Mouse (Mus musculus) heart, postnatal 0 days (tissue): Measurements from ENCODE around the gene Runx2.

Experiments
- CTCF ChIP-seq: IDR thresholded peaks from 2 replicates; pipeline ENCODE4 v1.5.1; 2016; ENCODE audit warnings: antibody characterized with exemption, control low read depth, low read depth
- EP300 ChIP-seq: IDR thresholded peaks from 2 replicates; pipeline ENCODE4 v1.6.1; 2016; ENCODE audit warnings: antibody characterized with exemption, low read depth

GRCm38 (mm10) chr17:44489346-44489745, 325.3 kb downstream of the Runx2 start:
- TF ChIP-seq CTCF = no peak
- TF ChIP-seq EP300 = no peak
